Mouse (Mus musculus) layer of hippocampus, adult 2 months (tissue): ENCODE results near the gene Zfp60. TPM values are rescaled to one million over a fixed set of nuclear protein-coding genes. Genes with fewer than 3 reads are reported as not detected.
A peak's percentile ranks its signal among the peaks of the same experiment; 100 is the strongest.

Source experiments
- DNase-seq, 2 experiments: peaks; one replicate each; pipeline ENCODE4 v3.0.0; 2022; ENCODE audit warnings: low spot score in 2 of 2
- H3K27ac ChIP-seq: fragments of 200-600 bp; 2 replicates; pipeline ENCODE4 v1.8.1; 2022
- H3K4me3 ChIP-seq: fragments of 200-600 bp; 2 replicates; pipeline ENCODE4 v1.8.1; 2022; ENCODE audit warnings: mild to moderate bottlenecking
- CTCF ChIP-seq: fragments of 200-600 bp; conservative IDR thresholded peaks from 2 replicates; pipeline ENCODE4 v1.8.1; 2022; ENCODE audit warnings: antibody characterized with exemption, mild to moderate bottlenecking, moderate library complexity
- long read RNA-seq, 2 experiments: library from polyadenylated mRNA; stranded (forward); transcript quantifications; one replicate each; pipeline ENCODE4 v2.0.0; 2021; ENCODE audit warnings: borderline mapping rate in 2 of 2
- total RNA-seq, 2 experiments: library from RNA; stranded (reverse); gene quantifications; 2 replicates each; pipeline ENCODE4 v1.2.3; 2021

The Zfp60 gene
- 10 to 100 TPM; 37.5 to 38.6 TPM for total RNA-seq
- long read RNA-seq, experiment 1, full-length matches to known transcripts: 6 of 8 reads
- long read RNA-seq, experiment 1, partial matches to known transcripts: 0 of 8 reads
- long read RNA-seq, experiment 1, other reads (novel, unspliced or antisense): 2 of 8 reads
- long read RNA-seq, experiment 2, full-length matches to known transcripts: 8 of 8 reads
- long read RNA-seq, experiment 2, partial matches to known transcripts: 0 of 8 reads
- long read RNA-seq, experiment 2, other reads (novel, unspliced or antisense): 0 of 8 reads

GRCm38 (mm10) chr7:27731281-27731883, at the start of gene Zfp60:
Gene Zfp60, plus strand, starts transcription at chr7:27731389.
- H3K27ac ChIP-seq: peak within 1 kb of the TSS; percentile 95
- peak; percentile 78 to 85 for DNase-seq
- H3K4me3 ChIP-seq: peak within 1 kb of the TSS; percentile 89
- TF ChIP-seq CTCF: peak; percentile 67

- TF ChIP-seq CTCF: no peak
- DNase-seq: no peak
- Histone ChIP-seq H3K4me3 (no peak overlapping the region), H3K27ac (no peak overlapping the region)
These were observed 48.0 kb upstream of the Zfp60 start for GRCm38 (mm10) chr7:27683218-27683617.

GRCm38 (mm10) chr7:27685220-27685619, 46.0 kb upstream of the Zfp60 start:
- no peak for TF ChIP-seq CTCF
- Histone ChIP-seq H3K27ac (no peak overlapping the region), H3K4me3 (peak overlapping the region; percentile 27; the same call in 1 of the 2 replicates)
- no peak for DNase-seq

- peak; percentile 83 for TF ChIP-seq CTCF
- Histone ChIP-seq H3K4me3 (peak overlapping the region; percentile 27; the same call in 1 of the 2 replicates), H3K27ac (no peak overlapping the region)
- DNase-seq: no peak
These were observed 45.5 kb upstream of the Zfp60 start for GRCm38 (mm10) chr7:27685681-27686080.

- no peak overlapping the region for H3K27ac ChIP-seq
- no peak overlapping the region for H3K4me3 ChIP-seq
- no peak for DNase-seq
- TF ChIP-seq CTCF: no peak
These were observed 44.1 kb upstream of the Zfp60 start for GRCm38 (mm10) chr7:27687043-27687442.

- H3K4me3 ChIP-seq: no peak overlapping the region
- no peak for TF ChIP-seq CTCF
- H3K27ac ChIP-seq: no peak overlapping the region
- DNase-seq: no peak
These were observed 43.4 kb upstream of the Zfp60 start for GRCm38 (mm10) chr7:27687836-27688235.

- Histone ChIP-seq H3K27ac (peak overlapping the region; percentile 87), H3K4me3 (peak overlapping the region; percentile 63)
- TF ChIP-seq CTCF: no peak
- no peak for DNase-seq
These were observed 42.9 kb upstream of the Zfp60 start for GRCm38 (mm10) chr7:27688246-27688788.

- Histone ChIP-seq H3K4me3 (peak within 1 kb of the TSS; percentile 63), H3K27ac (peak within 1 kb of the TSS; percentile 87)
- DNase-seq: peak; percentile 92 to 97
- no peak for TF ChIP-seq CTCF
These were observed 42.2 kb upstream of the Zfp60 start, which contains the start of gene Zfp607b for GRCm38 (mm10) chr7:27688815-27689612. Gene Zfp607b, plus strand, starts transcription at chr7:27689340.

GRCm38 (mm10) chr7:27691076-27691475, 40.1 kb upstream of the Zfp60 start:
- peak; percentile 78 for TF ChIP-seq CTCF

GRCm38 (mm10) chr7:27696711-27697110, 34.5 kb upstream of the Zfp60 start:
- H3K27ac ChIP-seq: no peak overlapping the region
- DNase-seq: no peak
- H3K4me3 ChIP-seq: no peak overlapping the region
- no peak for TF ChIP-seq CTCF

More at GRCm38 (mm10) chr7:27691076-27691475, 40.1 kb upstream of the Zfp60 start:
- no peak for DNase-seq
- H3K4me3 ChIP-seq: no peak overlapping the region
- H3K27ac ChIP-seq: no peak overlapping the region

- DNase-seq: no peak
- Histone ChIP-seq H3K27ac (no peak overlapping the region), H3K4me3 (no peak overlapping the region)
- peak; percentile 20; the same call in 1 of the 2 replicates for TF ChIP-seq CTCF
These were observed 20.8 kb upstream of the Zfp60 start for GRCm38 (mm10) chr7:27710402-27710801.

GRCm38 (mm10) chr7:27721951-27722350, 9.2 kb upstream of the Zfp60 start:
- DNase-seq: no peak
- no peak for TF ChIP-seq CTCF
- Histone ChIP-seq H3K27ac (no peak overlapping the region), H3K4me3 (no peak overlapping the region)
